Mouse (Mus musculus) hindbrain, postnatal 0 days (tissue): ENCODE data around the gene Kmo. TPM values are rescaled to one million over a fixed set of nuclear protein-coding genes. Genes with fewer than 3 reads are reported as not detected.
A peak's percentile ranks its signal among the peaks of the same experiment; 100 is the strongest.

Experiments used
- ATAC-seq: fragments of 200-750 bp; cut with Nextera tagmentation; 2 replicates; pipeline ENCODE4 v1.8.0; 2017; ENCODE audit warnings: mild to moderate bottlenecking, moderate TSS enrichment, moderate library complexity
- DNase-seq: peaks from one replicate; pipeline ENCODE4 v3.0.0-alpha.2; 2015; ENCODE audit warnings: low spot score
- H3K27ac ChIP-seq: fragments of 300-500 bp; sonication (generic); 2 replicates; pipeline ENCODE4 v1.5.1; 2014; ENCODE audit warnings: mild to moderate bottlenecking
- H3K27me3 ChIP-seq: fragments of 300-500 bp; sonication (generic); 2 replicates; pipeline ENCODE4 v1.6.1; 2014; ENCODE audit warnings: low read length, mixed read lengths; ENCODE audit not compliant: insufficient read depth
- H3K36me3 ChIP-seq: fragments of 300-500 bp; sonication (generic); 2 replicates; pipeline ENCODE4 v1.6.1; 2014; ENCODE audit warnings: low read length, mixed read lengths; ENCODE audit not compliant: insufficient read depth
- H3K4me1 ChIP-seq: fragments of 300-500 bp; sonication (generic); 2 replicates; pipeline ENCODE4 v1.6.1; 2014; ENCODE audit warnings: antibody characterized with exemption, low read length, mixed read lengths; ENCODE audit not compliant: insufficient read depth
- H3K4me2 ChIP-seq: fragments of 300-500 bp; sonication (generic); 2 replicates; pipeline ENCODE4 v1.6.1; 2014; ENCODE audit warnings: low read depth, mild to moderate bottlenecking, low read length, moderate library complexity, mixed read lengths
- H3K4me3 ChIP-seq: fragments of 300-500 bp; sonication (generic); 2 replicates; pipeline ENCODE4 v1.5.1; 2014; ENCODE audit warnings: low read length
- H3K9ac ChIP-seq: fragments of 300-500 bp; sonication (generic); replicated peaks from 2 replicates; pipeline ENCODE4 v1.6.1; 2014; ENCODE audit warnings: mild to moderate bottlenecking, low read length, moderate library complexity, mixed read lengths
- H3K9me3 ChIP-seq: fragments of 300-500 bp; sonication (generic); 2 replicates; pipeline ENCODE4 v1.6.1; 2016; ENCODE audit warnings: low read length, mixed read lengths
- CTCF ChIP-seq: IDR thresholded peaks from 2 replicates; pipeline ENCODE4 v1.5.1; 2016; ENCODE audit warnings: antibody characterized with exemption, control low read depth, low read depth
- WGBS: fragments of 180-500 bp; shearing (Covaris S2); extraction: QIAGEN DNeasy Blood & Tissue Kit; methylation state at CpG from one replicate; pipeline ENCODE4 v1.1.7; 2014; 5-methylcytosine and 5-hydroxymethylcytosine counted together
- polyA plus RNA-seq: library from polyadenylated mRNA; unstranded; fragments of >200 nt; fragmentation: Nextera tagmentation; extraction: Ambion mirVana; gene quantifications from 2 replicates; pipeline ENCODE4 v1.2.1, GENCODE M21; 2015
- total RNA-seq: library from RNA; depleted of rRNA; stranded (reverse); fragments of >200 nt; gene quantifications from 2 replicates; pipeline ENCODE4 v1.2.3, GENCODE M21; 2014

Kmo gene
- total and polyA plus RNA-seq, 2 experiments from 2014 or later, result 0.08 to 0.21 TPM

- Histone ChIP-seq H3K4me1 (0 out of 2 replicates have a peak, but pooled peaks cover 5% of the 10 kb centered on the region), H3K36me3 (no peaks in the 10 kb centered on the region; the same call in 1 of the 2 replicates), H3K27me3 (no peaks in the 10 kb centered on the region), H3K27ac (peak overlapping the region; percentile 1; the same call in 1 of the 2 replicates), H3K4me3 (peak overlapping the region; percentile 53), H3K9ac (peak overlapping the region; percentile 69; the same call in 1 of the 2 replicates), H3K9me3 (no peaks in the 10 kb centered on the region), H3K4me2 (peak overlapping the region; percentile 88)
- no peak for TF ChIP-seq CTCF
- no peak for ATAC-seq
- under 1% methylated on average over 17 of the region's 17 CpGs for WGBS
- DNase-seq, result no peak
Measured at GRCm38 (mm10) chr1:175692997-175693361, 72.8 kb downstream of the Kmo start.

DNA sequence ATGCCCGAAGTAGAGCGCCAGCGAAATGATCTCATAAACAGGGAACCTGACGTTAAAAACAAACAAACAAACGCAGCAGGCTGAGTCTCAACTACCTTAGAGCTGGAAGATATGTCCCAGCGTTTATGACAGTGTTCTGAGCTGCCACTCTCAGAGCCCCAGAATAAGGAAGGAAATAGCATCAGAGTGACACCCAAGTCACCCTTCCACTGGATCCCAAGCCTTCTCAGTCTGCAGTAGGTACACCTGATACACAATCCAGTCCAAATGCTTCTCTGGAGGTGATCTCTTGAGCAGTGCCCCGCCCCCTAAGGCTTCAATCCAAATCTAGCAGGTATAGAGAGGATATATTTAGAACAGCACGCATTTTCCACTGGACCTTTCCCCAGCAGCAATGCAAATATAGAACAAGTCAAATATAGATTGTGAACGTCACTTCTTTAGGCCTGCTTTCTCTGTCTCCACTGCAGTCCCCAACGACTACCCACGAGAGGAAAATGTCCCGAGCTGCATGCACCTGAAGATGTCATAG, 73.3 kb downstream of the Kmo start:
- H3K36me3 ChIP-seq, result no peaks in the 10 kb centered on the region
- TF ChIP-seq CTCF, result no peak
- ATAC-seq, result no peak
- 0 out of 2 replicates have a peak, but pooled peaks cover 5% of the 10 kb centered on the region for H3K4me1 ChIP-seq
- peak overlapping the region; percentile 1; the same call in 1 of the 2 replicates for H3K27ac ChIP-seq
- peak overlapping the region; percentile 53 for H3K4me3 ChIP-seq
- no peaks in the 10 kb centered on the region for H3K9me3 ChIP-seq
- peak overlapping the region; percentile 88 for H3K4me2 ChIP-seq
- no peaks in the 10 kb centered on the region for H3K27me3 ChIP-seq
- 0 out of 2 replicates have a peak overlapping the region, but pooled peaks have one; percentile 69 for H3K9ac ChIP-seq
- no peak for DNase-seq
- 40% methylated on average over 12 of the region's 12 CpGs for WGBS

GRCm38 (mm10) chr1:175698293-175698692, 78.1 kb downstream of the Kmo start, which contains the start of gene Wdr64:
Wdr64 (plus strand) TSS chr1:175698593.
- WGBS, result 81% methylated on average over 1 of the region's 1 CpGs
- H3K27ac ChIP-seq, result no peak within 1 kb of the TSS
- H3K36me3 ChIP-seq, result no peaks in the 10 kb centered on the region
- 0 out of 2 replicates have a peak, but pooled peaks cover 1% of the 10 kb centered on the region for H3K4me1 ChIP-seq
- no peaks in the 10 kb centered on the region for H3K9me3 ChIP-seq
- DNase-seq (no peak), ATAC-seq (no peak)
- no peak within 1 kb of the TSS for H3K4me3 ChIP-seq
- no peaks in the 10 kb centered on the region for H3K27me3 ChIP-seq
- no peak within 1 kb of the TSS for H3K9ac ChIP-seq
- no peak within 1 kb of the TSS for H3K4me2 ChIP-seq
- TF ChIP-seq CTCF, result no peak

DNA sequence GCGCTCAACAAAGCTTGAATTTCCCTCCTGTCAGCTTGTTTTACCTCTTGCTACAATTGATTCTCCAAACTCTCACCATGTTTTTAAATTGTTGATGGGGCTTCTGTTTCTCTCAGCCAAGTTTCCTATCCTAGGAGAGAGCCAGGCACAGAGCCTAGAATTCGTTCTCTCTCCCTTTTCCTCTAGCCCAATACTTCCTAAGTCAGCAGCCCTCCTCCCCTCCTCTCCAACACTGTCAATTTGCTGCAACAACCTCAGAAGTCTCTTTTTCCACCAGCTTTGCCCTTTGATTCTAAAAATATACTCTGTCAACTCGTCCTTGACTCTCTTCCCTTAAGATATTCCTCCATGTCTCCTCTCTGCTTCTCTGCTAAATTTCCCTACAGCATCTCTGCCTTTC, 79.2 kb downstream of the Kmo start:
- ATAC-seq, result no peak
- no peak overlapping the region for H3K4me2 ChIP-seq
- no peaks in the 10 kb centered on the region for H3K36me3 ChIP-seq
- no peak for TF ChIP-seq CTCF
- H3K9ac ChIP-seq, result no peak overlapping the region
- no peaks in the 10 kb centered on the region for H3K27me3 ChIP-seq
- no peak overlapping the region for H3K27ac ChIP-seq
- no peaks in the 10 kb centered on the region for H3K4me1 ChIP-seq
- H3K9me3 ChIP-seq, result no peaks in the 10 kb centered on the region
- no peak overlapping the region for H3K4me3 ChIP-seq
- WGBS, result 62% methylated on average over 3 of the region's 3 CpGs
- no peak for DNase-seq

GRCm38 (mm10) chr1:175699796-175700195, 79.6 kb downstream of the Kmo start:
- Histone ChIP-seq H3K27me3 (no peaks in the 10 kb centered on the region), H3K9me3 (no peaks in the 10 kb centered on the region), H3K27ac (no peak overlapping the region), H3K4me2 (no peak overlapping the region), H3K9ac (no peak overlapping the region), H3K36me3 (no peaks in the 10 kb centered on the region), H3K4me3 (no peak overlapping the region), H3K4me1 (no peaks in the 10 kb centered on the region)
- WGBS, result 47% methylated on average over 4 of the region's 4 CpGs
- DNase-seq, result no peak
- ATAC-seq, result no peak
- TF ChIP-seq CTCF, result no peak

GRCm38 (mm10) chr1:175701145-175701544, 81.0 kb downstream of the Kmo start:
- TF ChIP-seq CTCF, result no peak

DNA sequence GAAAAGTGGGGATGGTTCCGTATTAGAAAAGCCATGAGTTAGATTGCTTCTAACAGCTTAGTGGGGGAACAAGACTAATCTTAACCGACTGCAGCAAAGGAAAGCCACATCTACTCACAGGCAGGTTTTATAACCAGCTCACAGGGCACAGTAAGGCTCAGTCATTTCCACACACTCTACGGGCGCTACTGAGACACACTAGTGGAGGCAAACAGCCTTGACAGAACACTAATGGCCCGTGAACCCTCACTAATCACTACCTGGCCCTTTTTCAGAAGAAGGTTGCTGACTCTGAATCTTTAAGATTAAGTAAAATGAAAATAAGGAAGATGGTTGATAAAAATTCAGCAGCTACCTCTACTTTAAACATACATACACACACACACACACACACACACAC, 87.4 kb downstream of the Kmo start:
- no peaks in the 10 kb centered on the region for H3K4me1 ChIP-seq
- no peaks in the 10 kb centered on the region for H3K36me3 ChIP-seq
- ATAC-seq (no peak), DNase-seq (no peak)
- H3K27me3 ChIP-seq, result no peaks in the 10 kb centered on the region
- WGBS, result 72% methylated on average over 5 of the region's 5 CpGs
- no peak overlapping the region for H3K9ac ChIP-seq
- no peak for TF ChIP-seq CTCF
- no peak overlapping the region for H3K4me2 ChIP-seq
- H3K4me3 ChIP-seq, result no peak overlapping the region
- H3K27ac ChIP-seq, result no peak overlapping the region
- no peaks in the 10 kb centered on the region for H3K9me3 ChIP-seq

More at GRCm38 (mm10) chr1:175701145-175701544, 81.0 kb downstream of the Kmo start:
- Histone ChIP-seq H3K9ac (no peak overlapping the region), H3K36me3 (no peaks in the 10 kb centered on the region), H3K4me2 (no peak overlapping the region), H3K9me3 (no peaks in the 10 kb centered on the region), H3K27ac (no peak overlapping the region), H3K27me3 (no peaks in the 10 kb centered on the region), H3K4me3 (no peak overlapping the region), H3K4me1 (no peaks in the 10 kb centered on the region)
- WGBS, result 79% methylated on average over 4 of the region's 4 CpGs
- ATAC-seq (no peak), DNase-seq (no peak)
